Mouse (Mus musculus): ENCODE measurements around the gene 1700037C18Rik. TPM values are rescaled to one million over a fixed set of nuclear protein-coding genes. Genes with fewer than 3 reads are reported as not detected.

1700037C18Rik gene
- polyA plus RNA-seq (2017; shearing (Covaris generic)) = 10 to 100 TPM in 1 of 2 experiments, 1 to 10 TPM in 1; 7.5 to 13.9 TPM

DNA sequence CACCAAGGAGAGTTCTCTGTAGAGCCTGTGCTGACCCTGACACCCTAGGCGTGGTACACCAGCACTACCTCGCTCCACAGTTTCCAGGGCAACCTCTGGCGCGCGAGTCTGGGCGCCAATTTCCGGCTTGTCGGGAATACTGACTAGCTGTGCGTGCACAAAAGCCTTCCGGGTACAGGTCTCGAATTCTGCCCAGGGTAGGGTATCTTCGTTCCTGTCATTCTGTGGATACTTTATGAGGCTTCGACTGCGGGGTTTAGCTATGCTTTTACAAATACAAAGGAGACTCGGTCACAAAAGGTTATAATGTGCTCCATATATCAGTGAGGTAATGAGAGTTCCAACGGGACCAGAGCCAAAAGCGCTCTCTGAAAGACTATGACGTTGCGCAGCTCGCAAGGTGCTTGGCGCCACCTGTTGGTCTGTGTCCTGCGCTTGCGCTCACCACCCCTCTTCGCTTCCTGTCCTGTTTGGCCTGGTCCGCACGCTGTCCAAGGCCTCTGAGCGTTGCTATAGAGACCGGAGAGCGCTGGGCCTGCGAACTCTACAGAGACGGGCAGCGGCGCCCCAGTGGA is at the start of gene 1700037C18Rik, which contains the start of gene Cluap1:
Gene 1700037C18Rik, minus strand, starts transcription at position 153 of the 575 bp plus-strand sequence.
Gene Cluap1, plus strand, starts transcription at position 265 of the 575 bp plus-strand sequence.

DNA sequence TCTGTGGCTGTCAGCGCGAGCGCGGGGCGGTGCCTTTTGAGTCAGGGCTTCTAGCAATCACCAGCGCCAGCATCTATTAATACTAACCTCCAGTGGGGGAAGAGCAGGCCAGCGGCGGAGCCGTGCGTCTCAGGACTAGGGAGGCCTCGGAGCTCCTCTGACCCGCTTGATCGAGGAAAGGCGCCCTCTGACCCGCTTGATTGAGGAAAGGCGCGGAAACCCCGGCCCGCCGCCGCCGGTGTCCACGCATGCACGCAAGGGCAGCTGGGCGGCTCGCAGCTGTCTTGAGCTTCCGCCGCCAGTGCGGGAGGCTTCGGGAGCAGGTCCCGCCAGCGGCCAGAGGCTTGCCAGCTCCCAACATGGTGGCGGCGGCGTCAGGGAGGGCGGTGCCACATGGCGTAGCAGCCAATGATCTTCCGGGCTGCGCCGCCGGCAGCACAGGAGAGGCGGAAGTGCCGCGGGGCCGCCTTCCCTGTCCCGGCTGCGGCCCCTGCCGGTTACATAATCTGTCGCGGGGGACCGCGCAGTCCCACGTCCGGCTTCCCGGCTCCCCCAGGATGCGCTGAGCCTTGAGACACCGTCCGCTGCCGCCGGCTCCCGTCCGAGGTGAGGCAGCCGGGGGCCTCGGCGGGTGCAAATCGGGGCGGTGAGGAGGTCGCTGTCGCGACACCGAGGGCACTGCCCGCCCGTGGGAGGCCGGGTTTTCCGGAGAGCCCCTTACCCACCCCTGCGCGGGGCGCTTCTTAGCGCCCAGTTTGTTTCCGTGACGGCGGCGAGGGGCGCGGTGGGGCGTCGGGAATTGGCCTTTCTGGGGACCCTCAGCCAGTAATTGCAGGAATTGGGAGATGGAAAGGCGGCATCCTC is 24.1 kb downstream of the 1700037C18Rik start, which contains the start of the genes Zfp597 and Gm20695:
Gene Zfp597, minus strand, starts transcription at position 361 of the 864 bp plus-strand sequence.
Gene Gm20695, plus strand, starts transcription at position 448 of the 864 bp plus-strand sequence.

DNA sequence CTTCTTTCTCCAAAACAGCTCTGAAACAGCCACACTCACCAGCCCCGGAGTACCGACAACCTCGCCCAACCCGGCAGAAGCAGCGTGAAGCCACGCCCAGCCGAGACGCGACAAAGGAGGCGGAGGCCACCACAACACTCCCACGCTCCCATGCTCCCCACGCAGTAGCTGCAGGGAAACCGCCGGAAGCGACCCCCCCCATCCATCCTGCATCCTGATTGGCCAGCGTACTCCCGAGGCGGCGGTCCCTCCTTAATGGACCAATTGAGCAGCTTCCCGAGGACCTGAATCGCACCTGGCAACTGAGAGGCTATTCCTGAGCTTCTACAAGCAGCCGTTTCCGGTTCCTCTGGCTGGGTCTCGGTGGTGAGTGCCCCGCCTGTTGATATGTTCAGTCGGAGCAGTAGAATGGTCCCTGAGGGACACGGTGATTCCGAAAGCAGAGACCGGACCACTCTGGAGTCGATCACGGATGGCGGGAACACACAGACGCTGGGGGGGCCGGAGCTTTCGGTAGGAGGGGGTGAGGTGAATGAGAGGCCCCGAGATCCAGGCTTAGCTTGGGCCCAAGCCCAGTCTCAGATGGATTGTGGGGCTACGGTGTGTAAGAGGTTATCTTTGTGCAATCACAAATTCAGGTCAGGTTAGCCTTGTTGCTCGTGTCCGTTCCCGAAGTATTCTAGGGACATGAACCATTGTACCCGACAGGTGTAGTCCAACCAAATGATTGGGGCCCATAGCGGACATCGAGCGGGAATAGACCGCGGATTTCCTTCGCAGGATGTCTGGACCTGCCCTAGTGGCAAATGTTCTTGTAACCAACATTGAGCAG is 36.1 kb downstream of the 1700037C18Rik start, which contains the start of gene Naa60:
Gene Naa60, plus strand, starts transcription at position 160 of the 832 bp plus-strand sequence.

DNA sequence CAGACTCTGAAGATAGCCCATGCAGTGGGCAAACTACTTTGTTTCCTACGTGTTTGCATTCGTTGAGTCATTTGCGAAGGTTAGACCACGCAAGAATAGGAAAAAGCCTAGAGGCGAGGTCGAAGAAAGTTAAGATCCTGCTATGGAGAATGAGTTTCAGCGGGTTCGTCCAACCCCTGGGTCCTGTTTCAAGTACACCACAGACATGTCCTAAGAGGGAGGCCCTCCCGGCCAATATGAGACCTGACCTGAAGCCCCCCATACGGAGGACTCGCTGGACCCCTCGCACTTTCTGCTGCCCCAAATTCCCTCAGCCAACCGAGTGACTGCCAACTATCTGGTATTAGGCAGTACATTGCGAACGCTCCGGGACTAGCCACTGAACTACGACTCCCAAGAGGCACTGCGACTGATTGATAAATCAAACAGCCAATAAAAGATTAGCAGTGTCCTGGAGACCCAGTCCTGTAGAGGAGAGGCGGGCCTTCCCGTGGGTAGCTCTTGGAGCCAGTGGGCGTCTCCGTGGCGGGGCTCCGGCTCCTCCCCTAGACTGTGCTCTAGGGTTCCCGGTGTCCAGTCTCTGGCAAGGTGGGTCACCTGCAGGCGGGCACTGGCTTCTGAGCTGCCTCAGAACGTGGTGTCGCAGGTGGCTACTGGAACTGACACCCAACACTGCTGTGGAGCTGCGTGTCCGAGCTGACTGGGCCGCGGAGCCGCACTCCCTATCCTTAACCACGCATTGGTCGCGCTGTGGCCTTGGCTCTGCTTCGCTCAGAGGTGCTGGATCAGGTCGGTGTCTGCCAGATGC is 61.6 kb downstream of the 1700037C18Rik start, which contains the start of gene Zfp174:
Gene Zfp174, plus strand, starts transcription at position 558 of the 808 bp plus-strand sequence.

Other genes with a start within 250 kb of the 1700037C18Rik start
- under 1 TPM; 0.29 to 0.35 TPM for gene Mefv, start 190.6 kb downstream of the 1700037C18Rik start, polyA plus RNA-seq (2017; shearing (Covaris generic))
- 10 to 100 TPM; 49.4 to 86.0 TPM for gene Zfp263, start 164.6 kb downstream of the 1700037C18Rik start, polyA plus RNA-seq (2017; shearing (Covaris generic))
- gene Olfr15, start 77.8 kb downstream of the 1700037C18Rik start, polyA plus RNA-seq (2017; shearing (Covaris generic)) = under 1 TPM in 1 of 2 experiments, not detected in 1; 0.34 TPM
- gene Zfp174, start 61.4 kb downstream of the 1700037C18Rik start, polyA plus RNA-seq (2017; shearing (Covaris generic)) = under 1 TPM; 0.26 to 0.76 TPM
- 100 to 1,000 TPM; 119 to 143 TPM for gene Naa60, start 36.3 kb downstream of the 1700037C18Rik start, polyA plus RNA-seq (2017; shearing (Covaris generic))
- gene Zfp597, start 24.1 kb downstream of the 1700037C18Rik start, polyA plus RNA-seq (2017; shearing (Covaris generic)) = 10 to 100 TPM; 13.1 TPM
- gene Gm20695, start 24.0 kb downstream of the 1700037C18Rik start, polyA plus RNA-seq (2017; shearing (Covaris generic)) = under 1 TPM; 0.52 to 0.99 TPM
- 10 to 100 TPM; 28.7 to 35.2 TPM for gene Cluap1, start 112 bp upstream of the 1700037C18Rik start, polyA plus RNA-seq (2017; shearing (Covaris generic))
- gene Nlrc3, start 67.9 kb upstream of the 1700037C18Rik start, polyA plus RNA-seq (2017; shearing (Covaris generic)) = 10 to 100 TPM; 62.3 to 62.9 TPM
- gene Slx4, start 95.1 kb upstream of the 1700037C18Rik start, polyA plus RNA-seq (2017; shearing (Covaris generic)) = 10 to 100 TPM; 23.3 to 28.5 TPM
- gene Dnase1, start 128.3 kb upstream of the 1700037C18Rik start, polyA plus RNA-seq (2017; shearing (Covaris generic)) = 1 to 10 TPM; 3.0 to 3.9 TPM
- gene Trap1, start 169.1 kb upstream of the 1700037C18Rik start, polyA plus RNA-seq (2017; shearing (Covaris generic)) = 10 to 100 TPM; 55.3 to 62.9 TPM